ENCODE assay signal across 22 mouse cellular contexts in genomic region chr15:81824832-81825231, GRCm38 (mm10). TPM values are rescaled to one million over a fixed set of nuclear protein-coding genes. Genes with fewer than 3 reads are reported as not detected.
DNase-seq lines count a peak whose midpoint lies in the region; ATAC-seq and TF ChIP-seq lines count a peak whose summit lies in the region.
"Had no signal": no experiment of that assay in that cellular context is flagged by ENCODE, and none has a peak within 500 bp of the region (broad histone marks: within the 10 kb centered on the region; RNA-seq: fewer than 3 reads in every experiment).

No protein-coding gene starts in this region.

- H3K4me2 ChIP-seq in lung, postnatal 0 days (replicated peaks; ENCODE audit: low read depth, low read length), result no peak overlapping the region
- H3K4me2 ChIP-seq in midbrain, embryonic 11.5 days, result no peak overlapping the region
- no peak overlapping the region for H3K4me2 ChIP-seq in midbrain, embryonic 14.5 days (ENCODE audit: low read length)

- H3K9me3 ChIP-seq in lung, postnatal 0 days (ENCODE audit: low read length), result no peaks in the 10 kb centered on the region
- no peaks in the 10 kb centered on the region for H3K9me3 ChIP-seq in midbrain, embryonic 11.5 days (ENCODE audit: control insufficient read depth, low read length)
- H3K9me3 ChIP-seq in midbrain, embryonic 14.5 days (ENCODE audit: control insufficient read depth, low read length), result no peaks in the 10 kb centered on the region
- H3K9me3 ChIP-seq: G1E had no signal

- no peak overlapping the region for H3K9ac ChIP-seq in lung, postnatal 0 days (replicated peaks; ENCODE audit: low read depth)
- H3K9ac ChIP-seq in midbrain, embryonic 11.5 days (ENCODE audit: low read length), result no peak overlapping the region
- H3K9ac ChIP-seq in midbrain, embryonic 14.5 days (replicated peaks; ENCODE audit: low read length), result no peak overlapping the region

- no peaks in the 10 kb centered on the region for H3K27me3 ChIP-seq in lung, postnatal 0 days (replicated peaks; ENCODE audit: insufficient read depth, low read length)
- H3K27me3 ChIP-seq in midbrain, embryonic 11.5 days (ENCODE audit: control insufficient read depth, insufficient read depth, low read length), result no peaks in the 10 kb centered on the region
- H3K27me3 ChIP-seq in midbrain, embryonic 14.5 days (ENCODE audit: control insufficient read depth, insufficient read depth, low read length), result no peaks in the 10 kb centered on the region
- H3K27me3 ChIP-seq in testis, adult 2 months (ENCODE audit: control insufficient read depth, insufficient read depth, low read length), result no peaks in the 10 kb centered on the region
- H3K27me3 ChIP-seq: CH12.LX, Patski had no signal

- peak; percentile 15 for DNase-seq in gastrocnemius, adult 2 months
- no peak for DNase-seq in gastrocnemius, adult 8-10 months (ENCODE audit: low spot score in 2 of 2)
- no peak for DNase-seq in lung, postnatal 0 days (ENCODE audit: low spot score)
- no peak for DNase-seq in lung, adult 2 months
- peak; percentile 21 for DNase-seq in midbrain, embryonic 11.5 days (ENCODE audit: low spot score, missing footprints)
- no peak for DNase-seq in midbrain, embryonic 14.5 days
- DNase-seq in testis, postnatal 10 days (ENCODE audit: low spot score), result no peak
- DNase-seq: adrenal gland, adult 2 months; adrenal gland, adult 8-10 months; adrenal gland, postnatal 10 days; adrenal gland, postnatal 14 days; adrenal gland, postnatal 25 days; adrenal gland, postnatal 36 days; B cell, adult 2 months; cerebellum, adult 11 months; cerebellum, adult 11-12 months had no signal

- H3K4me1 ChIP-seq in lung, postnatal 0 days (ENCODE audit: insufficient read depth, low read depth, low read length), result no peaks in the 10 kb centered on the region
- H3K4me1 ChIP-seq in lung, adult 2 months (ENCODE audit: control insufficient read depth, insufficient read depth, low read length), result no peaks in the 10 kb centered on the region
- no peaks in the 10 kb centered on the region for H3K4me1 ChIP-seq in midbrain, embryonic 11.5 days (ENCODE audit: control insufficient read depth, insufficient read depth, low read length)
- no peaks in the 10 kb centered on the region for H3K4me1 ChIP-seq in midbrain, embryonic 14.5 days (ENCODE audit: control insufficient read depth, insufficient read depth, low read length)
- H3K4me1 ChIP-seq in testis, adult 2 months (ENCODE audit: control insufficient read depth, insufficient read depth, low read length), result no peaks in the 10 kb centered on the region

- ATAC-seq in lung, postnatal 0 days, result peak; percentile 57
- ATAC-seq in midbrain, embryonic 11.5 days (ENCODE audit: low FRiP score), result no peak
- ATAC-seq in midbrain, embryonic 14.5 days (ENCODE audit: low FRiP score, low TSS enrichment), result no peak
- ATAC-seq: activated CD4-positive, CD25-positive, alpha-beta regulatory T cell, adult 4 months; CD4-positive, CD25-positive, alpha-beta regulatory T cell, adult 4 months had no signal

- no peak overlapping the region for H3K4me3 ChIP-seq in gastrocnemius, adult 2 months
- no peak overlapping the region for H3K4me3 ChIP-seq in lung, postnatal 0 days (ENCODE audit: low read depth, low read length)
- H3K4me3 ChIP-seq in lung, adult 2 months (replicated peaks; ENCODE audit: extremely low read depth, low read depth, low read length), result no peak overlapping the region
- H3K4me3 ChIP-seq in midbrain, embryonic 11.5 days (ENCODE audit: low read depth, low read length), result no peak overlapping the region
- H3K4me3 ChIP-seq in midbrain, embryonic 14.5 days (replicated peaks; ENCODE audit: low read depth, low read length), result no peak overlapping the region
- H3K4me3 ChIP-seq in testis, adult 2 months (ENCODE audit: control insufficient read depth, low read depth, low read length), result peak overlapping the region; percentile 36; the same call in 1 of the 2 replicates

- TF ChIP-seq CTCF in gastrocnemius, adult 2 months (IDR thresholded peaks at IDR 0.05), result no peak
- TF ChIP-seq CTCF in lung, postnatal 0 days (IDR thresholded peaks at IDR 0.05), result no peak
- no peak for TF ChIP-seq CTCF in lung, adult 2 months (IDR thresholded peaks at IDR 0.05; ENCODE audit: insufficient read depth, low read length)
- no peak for TF ChIP-seq CTCF in testis, adult 2 months (IDR thresholded peaks at IDR 0.05; ENCODE audit: control insufficient read depth, insufficient read depth, insufficient replicate concordance, low read depth, low read length)

- 48% methylated on average over 3 of the region's 3 CpGs for WGBS in lung, postnatal 0 days
- 57% methylated on average over 3 of the region's 3 CpGs for WGBS in lung, adult 2 months
- 78% methylated on average over 3 of the region's 3 CpGs for WGBS in midbrain, embryonic 11.5 days
- WGBS in midbrain, embryonic 14.5 days, result 92% methylated on average over 3 of the region's 3 CpGs

- intact Hi-C loops in gastrocnemius, adult 2 months (cut with DNase I), result loop anchor here (5.0 kb wide), 1 partner anchor 167 kb away; no protein-coding TSS in a partner anchor

- no peak for TF ChIP-seq POLR2A in lung, adult 2 months (IDR thresholded peaks at IDR 0.05; ENCODE audit: borderline replicate concordance, extremely low read depth, low read depth, low read length)
- no peak for TF ChIP-seq POLR2A in testis, adult 2 months (IDR thresholded peaks at IDR 0.05; ENCODE audit: control insufficient read depth, low read depth, low read length)

- TF ChIP-seq EP300 in lung, postnatal 0 days (IDR thresholded peaks at IDR 0.05), result 0 out of 2 replicates have a peak, but pooled peaks have one; percentile 15

- H3K27ac ChIP-seq in gastrocnemius, adult 2 months, result peak overlapping the region; percentile 52; the same call in 1 of the 2 replicates
- no peak overlapping the region for H3K27ac ChIP-seq in lung, postnatal 0 days (ENCODE audit: low read length)
- no peak overlapping the region for H3K27ac ChIP-seq in midbrain, embryonic 11.5 days (ENCODE audit: low read depth, low read length)
- no peak overlapping the region for H3K27ac ChIP-seq in midbrain, embryonic 14.5 days (replicated peaks; ENCODE audit: low read depth, low read length)
- H3K27ac ChIP-seq in testis, adult 2 months (ENCODE audit: control insufficient read depth, insufficient read depth, low read depth, low read length), result no peak overlapping the region

- peaks cover 22% of the 10 kb centered on the region; the same call in 1 of the 2 replicates for H3K36me3 ChIP-seq in lung, postnatal 0 days (ENCODE audit: insufficient read depth, low read length)
- peaks cover 11% of the 10 kb centered on the region for H3K36me3 ChIP-seq in midbrain, embryonic 11.5 days (ENCODE audit: control insufficient read depth, insufficient read depth, low read length)
- peaks cover 74% of the 10 kb centered on the region for H3K36me3 ChIP-seq in midbrain, embryonic 14.5 days (ENCODE audit: control insufficient read depth, insufficient read depth, low read length)
- peaks cover 5% of the 10 kb centered on the region for H3K36me3 ChIP-seq in testis, adult 2 months (ENCODE audit: control insufficient read depth, insufficient read depth, low read length)

RNA-seq across cellular contexts. Expression of gene Tef, which starts 22.6 kb away (rescaled TPM):
- 100 to 1,000 TPM; 101 to 191 TPM for total RNA-seq in gastrocnemius, adult 2 months (2021)
- 100 to 1,000 TPM; 191 to 229 (median 196) TPM for total RNA-seq in gastrocnemius, adult 8-10 months (2022)
- polyA plus RNA-seq in lung, postnatal 0 days (2015; fragmentation: Nextera tagmentation; extraction: Ambion mirVana), result 38.6 and 44.0 TPM in 2 replicates
- 95.4 and 99.7 TPM in 2 replicates for polyA plus RNA-seq in lung, adult 2 months (2012; rRNA removed)
- polyA plus RNA-seq in midbrain, embryonic 11.5 days (2014; fragmentation: Nextera tagmentation; extraction: Ambion mirVana), result 11.0 and 12.9 TPM in 2 replicates
- 12.9 and 19.6 TPM in 2 replicates for polyA plus RNA-seq in midbrain, embryonic 14.5 days (2014; fragmentation: Nextera tagmentation; extraction: Ambion mirVana)
- 36.1 and 38.9 TPM in 2 replicates for polyA plus RNA-seq in testis, adult 2 months (2012; rRNA removed)

RNA-seq across cellular contexts. Expression of gene Tob2, which starts 33.8 kb away (rescaled TPM):
- total RNA-seq in gastrocnemius, adult 2 months (2021), result 100 to 1,000 TPM; 151 to 205 TPM
- 100 to 1,000 TPM; 111 to 127 (median 125) TPM for total RNA-seq in gastrocnemius, adult 8-10 months (2022)
- 24.8 and 30.0 TPM in 2 replicates for polyA plus RNA-seq in lung, postnatal 0 days (2015; fragmentation: Nextera tagmentation; extraction: Ambion mirVana)
- 35.8 and 39.0 TPM in 2 replicates for polyA plus RNA-seq in lung, adult 2 months (2012; rRNA removed)
- 10.4 and 12.9 TPM in 2 replicates for polyA plus RNA-seq in midbrain, embryonic 11.5 days (2014; fragmentation: Nextera tagmentation; extraction: Ambion mirVana)
- 11.7 and 14.4 TPM in 2 replicates for polyA plus RNA-seq in midbrain, embryonic 14.5 days (2014; fragmentation: Nextera tagmentation; extraction: Ambion mirVana)
- 7.3 and 8.0 TPM in 2 replicates for polyA plus RNA-seq in testis, adult 2 months (2012; rRNA removed)

RNA-seq across cellular contexts. Expression of gene Phf5a, which starts 46.9 kb away (rescaled TPM):
- 10 to 100 TPM; 38.4 to 39.9 TPM for total RNA-seq in gastrocnemius, adult 2 months (2021)
- total RNA-seq in gastrocnemius, adult 8-10 months (2022), result 10 to 100 TPM; 39.0 to 44.3 (median 39.3) TPM
- polyA plus RNA-seq in lung, postnatal 0 days (2015; fragmentation: Nextera tagmentation; extraction: Ambion mirVana), result 80.3 and 88.8 TPM in 2 replicates
- 23.6 and 34.4 TPM in 2 replicates for polyA plus RNA-seq in lung, adult 2 months (2012; rRNA removed)
- 179 and 197 TPM in 2 replicates for polyA plus RNA-seq in midbrain, embryonic 11.5 days (2014; fragmentation: Nextera tagmentation; extraction: Ambion mirVana)
- 139 and 149 TPM in 2 replicates for polyA plus RNA-seq in midbrain, embryonic 14.5 days (2014; fragmentation: Nextera tagmentation; extraction: Ambion mirVana)
- 22.2 and 23.5 TPM in 2 replicates for polyA plus RNA-seq in testis, adult 2 months (2012; rRNA removed)

RNA-seq across cellular contexts. Expression of gene Aco2, which starts 47.3 kb away (rescaled TPM):
- 1,000 to 10,000 TPM; 1,155 to 1,439 TPM for total RNA-seq in gastrocnemius, adult 2 months (2021)
- total RNA-seq in gastrocnemius, adult 8-10 months (2022), result 1,000 to 10,000 TPM; 1,068 to 1,166 (median 1,137) TPM
- polyA plus RNA-seq in lung, postnatal 0 days (2015; fragmentation: Nextera tagmentation; extraction: Ambion mirVana), result 89.2 and 90.8 TPM in 2 replicates
- 147 and 242 TPM in 2 replicates for polyA plus RNA-seq in lung, adult 2 months (2012; rRNA removed)
- polyA plus RNA-seq in midbrain, embryonic 11.5 days (2014; fragmentation: Nextera tagmentation; extraction: Ambion mirVana), result 155 and 165 TPM in 2 replicates
- 211 and 221 TPM in 2 replicates for polyA plus RNA-seq in midbrain, embryonic 14.5 days (2014; fragmentation: Nextera tagmentation; extraction: Ambion mirVana)
- polyA plus RNA-seq in testis, adult 2 months (2012; rRNA removed), result 112 and 118 TPM in 2 replicates

Comparison
In these comparisons a context has a peak if more than half of its experiments do, and no peak if none do; other contexts are left out.
1. DNase-seq: peak in gastrocnemius, adult 2 months (single experiment) and midbrain, embryonic 11.5 days (single experiment); none in gastrocnemius, adult 8-10 months (0 of 2), lung, postnatal 0 days (single experiment), lung, adult 2 months (single experiment), midbrain, embryonic 14.5 days (single experiment) and testis, postnatal 10 days (single experiment).